17 mouse cellular contexts compared by ENCODE assay signal in genomic region chr14:45515771-45516170, GRCm38 (mm10). TPM values are rescaled to one million over a fixed set of nuclear protein-coding genes. Genes with fewer than 3 reads are reported as not detected.
"Had no signal": no experiment of that assay in that cellular context is flagged by ENCODE, and none has a peak within 500 bp of the region (broad histone marks: within the 10 kb centered on the region; RNA-seq: fewer than 3 reads in every experiment).

No protein-coding gene starts in this region.

- DNase-seq: kidney, postnatal 36 days; left cerebral cortex, postnatal 4 days; lung, embryonic 14.5 days; lung, postnatal 14 days; retina, postnatal 1 day; right cerebral cortex, postnatal 4 days; spleen, adult 18-20 months; thymus, adult 18-20 months; thymus, postnatal 14 days had no signal

- H3K9me3 ChIP-seq: limb, embryonic 13.5 days; liver, embryonic 15.5 days; midbrain, embryonic 12.5 days; neural tube, embryonic 13.5 days had no signal

- H3K36me3 ChIP-seq: liver, embryonic 15.5 days; midbrain, embryonic 12.5 days had no signal

- H3K4me3 ChIP-seq: limb, embryonic 13.5 days; liver, embryonic 15.5 days; midbrain, embryonic 12.5 days; neural tube, embryonic 13.5 days had no signal

- H3K27ac ChIP-seq: kidney, postnatal 0 days; limb, embryonic 13.5 days; liver, embryonic 15.5 days; midbrain, embryonic 12.5 days; neural tube, embryonic 13.5 days had no signal

- H3K4me2 ChIP-seq: limb, embryonic 13.5 days; liver, embryonic 11.5 days; liver, embryonic 15.5 days; lung, embryonic 14.5 days; midbrain, embryonic 12.5 days; neural tube, embryonic 13.5 days had no signal

- H3K9ac ChIP-seq: limb, embryonic 13.5 days; liver, embryonic 15.5 days; lung, embryonic 14.5 days; midbrain, embryonic 12.5 days; neural tube, embryonic 13.5 days had no signal

- H3K4me1 ChIP-seq: midbrain, embryonic 12.5 days had no signal

- ATAC-seq: midbrain, embryonic 16.5 days had no signal

- H3K27me3 ChIP-seq: limb, embryonic 13.5 days; liver, embryonic 15.5 days; midbrain, embryonic 12.5 days; neural tube, embryonic 13.5 days had no signal

RNA-seq across cellular contexts. Expression of gene Fermt2, which starts 14.1 kb away (rescaled TPM):
- total RNA-seq: megakaryocyte-erythroid progenitor cell, adult 5-6 weeks had no signal
